Mouse (Mus musculus): ENCODE results near the gene Fam205a1. TPM values are rescaled to one million over a fixed set of nuclear protein-coding genes. Genes with fewer than 3 reads are reported as not detected.
"Not testable (repeated sequence)": the region's sequence is repeated elsewhere in the genome, so short reads cannot be mapped to it uniquely, and the experiment has no call there.

Fam205a1 gene
- polyA plus RNA-seq (2014; fragmentation: Nextera tagmentation; extraction: Ambion mirVana), result not detected in 2 replicates

- not testable (repeated sequence) for H3K36me3 ChIP-seq (ENCODE audit: control insufficient read depth, insufficient read depth, low read length); H3K9ac ChIP-seq (ENCODE audit: low read depth, low read length); H3K4me2 ChIP-seq (replicated peaks; ENCODE audit: low read depth, low read length); H3K27me3 ChIP-seq (ENCODE audit: control insufficient read depth, insufficient read depth, low read length); H3K27ac ChIP-seq (ENCODE audit: low read depth, low read length); ATAC-seq (ENCODE audit: low FRiP score, low TSS enrichment); H3K9me3 ChIP-seq (ENCODE audit: control insufficient read depth, low read length); H3K4me3 ChIP-seq (ENCODE audit: low read length); H3K4me1 ChIP-seq (ENCODE audit: control insufficient read depth, insufficient read depth, low read length)
- 67% methylated on average over 1 of the region's 1 CpGs for WGBS
These were observed at the start of gene Fam205a1 for GRCm38 (mm10) chr4:42853788-42854187. TSS of gene Fam205a1 (minus strand) at chr4:42853888.

GRCm38 (mm10) chr4:42902730-42903129 is 49.0 kb upstream of the Fam205a1 start:
- no peaks in the 10 kb centered on the region for H3K9me3 ChIP-seq (ENCODE audit: control insufficient read depth, low read length)
- H3K27ac ChIP-seq (ENCODE audit: low read depth, low read length), result no peak overlapping the region
- no peak overlapping the region for H3K4me3 ChIP-seq (ENCODE audit: low read length)
- ATAC-seq (ENCODE audit: low FRiP score, low TSS enrichment), result no peak
- no peak overlapping the region for H3K9ac ChIP-seq (ENCODE audit: low read depth, low read length)
- no peaks in the 10 kb centered on the region for H3K4me1 ChIP-seq (ENCODE audit: control insufficient read depth, insufficient read depth, low read length)
- H3K36me3 ChIP-seq (ENCODE audit: control insufficient read depth, insufficient read depth, low read length), result no peaks in the 10 kb centered on the region
- H3K27me3 ChIP-seq (ENCODE audit: control insufficient read depth, insufficient read depth, low read length), result no peaks in the 10 kb centered on the region
- H3K4me2 ChIP-seq (replicated peaks; ENCODE audit: low read depth, low read length), result no peak overlapping the region
- 81% methylated on average over 5 of the region's 5 CpGs for WGBS

GRCm38 (mm10) chr4:42902174-42902573 is 48.5 kb upstream of the Fam205a1 start:
- WGBS, result 58% methylated on average over 9 of the region's 9 CpGs

GRCm38 (mm10) chr4:42900878-42901277 is 47.2 kb upstream of the Fam205a1 start:
- Histone ChIP-seq H3K4me1 (ENCODE audit: control insufficient read depth, insufficient read depth, low read length) (no peaks in the 10 kb centered on the region), H3K36me3 (ENCODE audit: control insufficient read depth, insufficient read depth, low read length) (no peaks in the 10 kb centered on the region), H3K9ac (ENCODE audit: low read depth, low read length) (no peak overlapping the region), H3K27ac (ENCODE audit: low read depth, low read length) (no peak overlapping the region), H3K4me3 (ENCODE audit: low read length) (no peak overlapping the region), H3K27me3 (ENCODE audit: control insufficient read depth, insufficient read depth, low read length) (no peaks in the 10 kb centered on the region), H3K9me3 (ENCODE audit: control insufficient read depth, low read length) (no peaks in the 10 kb centered on the region), H3K4me2 (replicated peaks; ENCODE audit: low read depth, low read length) (no peak overlapping the region)
- 69% methylated on average over 5 of the region's 5 CpGs for WGBS
- ATAC-seq (ENCODE audit: low FRiP score, low TSS enrichment), result no peak

More at GRCm38 (mm10) chr4:42902174-42902573, 48.5 kb upstream of the Fam205a1 start:
- Histone ChIP-seq H3K4me3 (ENCODE audit: low read length) (no peak overlapping the region), H3K9ac (ENCODE audit: low read depth, low read length) (no peak overlapping the region), H3K4me1 (ENCODE audit: control insufficient read depth, insufficient read depth, low read length) (no peaks in the 10 kb centered on the region), H3K4me2 (replicated peaks; ENCODE audit: low read depth, low read length) (no peak overlapping the region), H3K27ac (ENCODE audit: low read depth, low read length) (no peak overlapping the region), H3K27me3 (ENCODE audit: control insufficient read depth, insufficient read depth, low read length) (no peaks in the 10 kb centered on the region), H3K36me3 (ENCODE audit: control insufficient read depth, insufficient read depth, low read length) (no peaks in the 10 kb centered on the region), H3K9me3 (ENCODE audit: control insufficient read depth, low read length) (no peaks in the 10 kb centered on the region)
- ATAC-seq (ENCODE audit: low FRiP score, low TSS enrichment), result no peak

GRCm38 (mm10) chr4:42898914-42899313 is 45.2 kb upstream of the Fam205a1 start:
- Histone ChIP-seq H3K36me3 (ENCODE audit: control insufficient read depth, insufficient read depth, low read length) (no peaks in the 10 kb centered on the region), H3K9ac (ENCODE audit: low read depth, low read length) (no peak overlapping the region), H3K4me2 (replicated peaks; ENCODE audit: low read depth, low read length) (no peak overlapping the region), H3K27me3 (ENCODE audit: control insufficient read depth, insufficient read depth, low read length) (no peaks in the 10 kb centered on the region), H3K4me3 (ENCODE audit: low read length) (no peak overlapping the region), H3K9me3 (ENCODE audit: control insufficient read depth, low read length) (no peaks in the 10 kb centered on the region), H3K27ac (ENCODE audit: low read depth, low read length) (no peak overlapping the region), H3K4me1 (ENCODE audit: control insufficient read depth, insufficient read depth, low read length) (no peaks in the 10 kb centered on the region)
- no peak for ATAC-seq (ENCODE audit: low FRiP score, low TSS enrichment)
- WGBS, result 41% methylated on average over 3 of the region's 3 CpGs

- no peaks in the 10 kb centered on the region for H3K27me3 ChIP-seq (ENCODE audit: control insufficient read depth, insufficient read depth, low read length)
- no peak overlapping the region for H3K4me3 ChIP-seq (ENCODE audit: low read length)
- H3K4me1 ChIP-seq (ENCODE audit: control insufficient read depth, insufficient read depth, low read length), result no peaks in the 10 kb centered on the region
- H3K4me2 ChIP-seq (replicated peaks; ENCODE audit: low read depth, low read length), result no peak overlapping the region
- no peaks in the 10 kb centered on the region for H3K9me3 ChIP-seq (ENCODE audit: control insufficient read depth, low read length)
- WGBS, result 78% methylated on average over 7 of the region's 7 CpGs
- ATAC-seq (ENCODE audit: low FRiP score, low TSS enrichment), result no peak
- H3K9ac ChIP-seq (ENCODE audit: low read depth, low read length), result no peak overlapping the region
- H3K27ac ChIP-seq (ENCODE audit: low read depth, low read length), result no peak overlapping the region
- no peaks in the 10 kb centered on the region for H3K36me3 ChIP-seq (ENCODE audit: control insufficient read depth, insufficient read depth, low read length)
These were observed 41.4 kb upstream of the Fam205a1 start for GRCm38 (mm10) chr4:42895118-42895517.

- Histone ChIP-seq H3K9me3 (ENCODE audit: control insufficient read depth, low read length) (no peaks in the 10 kb centered on the region), H3K4me3 (ENCODE audit: low read length) (no peak overlapping the region), H3K36me3 (ENCODE audit: control insufficient read depth, insufficient read depth, low read length) (no peaks in the 10 kb centered on the region), H3K4me1 (ENCODE audit: control insufficient read depth, insufficient read depth, low read length) (no peaks in the 10 kb centered on the region), H3K9ac (ENCODE audit: low read depth, low read length) (no peak overlapping the region), H3K27me3 (ENCODE audit: control insufficient read depth, insufficient read depth, low read length) (no peaks in the 10 kb centered on the region), H3K27ac (ENCODE audit: low read depth, low read length) (no peak overlapping the region), H3K4me2 (replicated peaks; ENCODE audit: low read depth, low read length) (no peak overlapping the region)
- ATAC-seq (ENCODE audit: low FRiP score, low TSS enrichment), result no peak
- WGBS, result 71% methylated on average over 7 of the region's 7 CpGs
These were observed 37.5 kb upstream of the Fam205a1 start for GRCm38 (mm10) chr4:42891176-42891575.

- ATAC-seq (ENCODE audit: low FRiP score, low TSS enrichment), result no peak
- H3K4me2 ChIP-seq (replicated peaks; ENCODE audit: low read depth, low read length), result no peak overlapping the region
- 91% methylated on average over 6 of the region's 6 CpGs for WGBS
These were observed 35.1 kb upstream of the Fam205a1 start for GRCm38 (mm10) chr4:42888806-42889205.

GRCm38 (mm10) chr4:42886926-42887325 is 33.2 kb upstream of the Fam205a1 start:
- H3K4me2 ChIP-seq (replicated peaks; ENCODE audit: low read depth, low read length), result no peak overlapping the region
- no peak for ATAC-seq (ENCODE audit: low FRiP score, low TSS enrichment)
- H3K4me3 ChIP-seq (ENCODE audit: low read length), result no peak overlapping the region
- H3K27ac ChIP-seq (ENCODE audit: low read depth, low read length), result no peak overlapping the region
- 87% methylated on average over 6 of the region's 6 CpGs for WGBS
- H3K9ac ChIP-seq (ENCODE audit: low read depth, low read length), result no peak overlapping the region
- no peaks in the 10 kb centered on the region for H3K4me1 ChIP-seq (ENCODE audit: control insufficient read depth, insufficient read depth, low read length)
- H3K27me3 ChIP-seq (ENCODE audit: control insufficient read depth, insufficient read depth, low read length), result no peaks in the 10 kb centered on the region
- no peaks in the 10 kb centered on the region for H3K9me3 ChIP-seq (ENCODE audit: control insufficient read depth, low read length)
- H3K36me3 ChIP-seq (ENCODE audit: control insufficient read depth, insufficient read depth, low read length), result no peaks in the 10 kb centered on the region

More at GRCm38 (mm10) chr4:42888806-42889205, 35.1 kb upstream of the Fam205a1 start:
- H3K36me3 ChIP-seq (ENCODE audit: control insufficient read depth, insufficient read depth, low read length), result no peaks in the 10 kb centered on the region
- H3K4me1 ChIP-seq (ENCODE audit: control insufficient read depth, insufficient read depth, low read length), result no peaks in the 10 kb centered on the region
- no peaks in the 10 kb centered on the region for H3K27me3 ChIP-seq (ENCODE audit: control insufficient read depth, insufficient read depth, low read length)
- no peaks in the 10 kb centered on the region for H3K9me3 ChIP-seq (ENCODE audit: control insufficient read depth, low read length)
- H3K4me3 ChIP-seq (ENCODE audit: low read length), result no peak overlapping the region
- no peak overlapping the region for H3K9ac ChIP-seq (ENCODE audit: low read depth, low read length)
- no peak overlapping the region for H3K27ac ChIP-seq (ENCODE audit: low read depth, low read length)

GRCm38 (mm10) chr4:42880677-42880948 is 26.9 kb upstream of the Fam205a1 start:
- H3K27ac ChIP-seq (ENCODE audit: low read depth, low read length), result no peak overlapping the region
- no peaks in the 10 kb centered on the region for H3K9me3 ChIP-seq (ENCODE audit: control insufficient read depth, low read length)
- H3K9ac ChIP-seq (ENCODE audit: low read depth, low read length), result no peak overlapping the region
- no peaks in the 10 kb centered on the region for H3K27me3 ChIP-seq (ENCODE audit: control insufficient read depth, insufficient read depth, low read length)
- ATAC-seq (ENCODE audit: low FRiP score, low TSS enrichment), result no peak
- H3K4me1 ChIP-seq (ENCODE audit: control insufficient read depth, insufficient read depth, low read length), result no peaks in the 10 kb centered on the region
- no peak overlapping the region for H3K4me2 ChIP-seq (replicated peaks; ENCODE audit: low read depth, low read length)
- no peaks in the 10 kb centered on the region for H3K36me3 ChIP-seq (ENCODE audit: control insufficient read depth, insufficient read depth, low read length)
- H3K4me3 ChIP-seq (ENCODE audit: low read length), result no peak overlapping the region
- 67% methylated on average over 1 of the region's 1 CpGs for WGBS

All from kidney, embryonic 14.5 days (tissue).